Mouse (Mus musculus) kidney, adult 8-10 months (tissue): ENCODE data around the gene Tor3a.

ENCODE experiments used
- DNase-seq, 2 experiments: peaks; one replicate each; pipeline ENCODE4 v3.0.0; 2022

Tor3a gene

GRCm38 (mm10) chr1:156674195-156675000, at the start of gene Tor3a:
TSS of gene Tor3a (minus strand) at chr1:156674356.
- DNase-seq = peak; percentile 77 to 82

GRCm38 (mm10) chr1:156722089-156722488, 47.9 kb upstream of the Tor3a start:
- DNase-seq = no peak

GRCm38 (mm10) chr1:156720046-156720445, 45.9 kb upstream of the Tor3a start:
- peak in 1 of 2 experiments; percentile 22 for DNase-seq

GRCm38 (mm10) chr1:156718950-156719805, 45.0 kb upstream of the Tor3a start, which contains the start of gene Fam20b:
TSS of gene Fam20b (minus strand) at chr1:156719086.
- peak; percentile 95 to 97 for DNase-seq

GRCm38 (mm10) chr1:156718286-156718949, 44.3 kb upstream of the Tor3a start:
- peak in 1 of 2 experiments; percentile 47 for DNase-seq

- peak; percentile 46 to 84 for DNase-seq
These were observed 43.7 kb upstream of the Tor3a start for GRCm38 (mm10) chr1:156717751-156718285.

GRCm38 (mm10) chr1:156716681-156717080, 42.5 kb upstream of the Tor3a start:
- DNase-seq = no peak

GRCm38 (mm10) chr1:156710472-156711098, 36.4 kb upstream of the Tor3a start:
- DNase-seq = no peak

- no peak for DNase-seq
These were observed 34.5 kb upstream of the Tor3a start for GRCm38 (mm10) chr1:156708672-156709071.

GRCm38 (mm10) chr1:156705696-156706285, 31.6 kb upstream of the Tor3a start:
- DNase-seq = no peak

- DNase-seq = no peak
These were observed 29.3 kb upstream of the Tor3a start for GRCm38 (mm10) chr1:156703444-156703843.

GRCm38 (mm10) chr1:156702151-156702550, 28.0 kb upstream of the Tor3a start:
- DNase-seq = no peak

- DNase-seq = no peak
These were observed 12.0 kb upstream of the Tor3a start for GRCm38 (mm10) chr1:156686025-156686661.

GRCm38 (mm10) chr1:156679599-156679998, 5.4 kb upstream of the Tor3a start:
- DNase-seq = no peak

- DNase-seq = no peak
These were observed 3.1 kb upstream of the Tor3a start for GRCm38 (mm10) chr1:156677230-156677629.

GRCm38 (mm10) chr1:156676596-156676995, 2.4 kb upstream of the Tor3a start:
- no peak for DNase-seq

- peak; percentile 45 to 64 for DNase-seq
These were observed 2.0 kb upstream of the Tor3a start for GRCm38 (mm10) chr1:156676171-156676570.

GRCm38 (mm10) chr1:156673476-156674194, 521 bp downstream of the Tor3a start:
- DNase-seq = peak in 1 of 2 experiments; percentile 31

GRCm38 (mm10) chr1:156672720-156673475, 1.3 kb downstream of the Tor3a start:
- no peak for DNase-seq

GRCm38 (mm10) chr1:156671921-156672320, 2.2 kb downstream of the Tor3a start:
- no peak for DNase-seq
